Comparison of ENCODE assay signal across 8 mouse cellular contexts in the genomic region with DNA sequence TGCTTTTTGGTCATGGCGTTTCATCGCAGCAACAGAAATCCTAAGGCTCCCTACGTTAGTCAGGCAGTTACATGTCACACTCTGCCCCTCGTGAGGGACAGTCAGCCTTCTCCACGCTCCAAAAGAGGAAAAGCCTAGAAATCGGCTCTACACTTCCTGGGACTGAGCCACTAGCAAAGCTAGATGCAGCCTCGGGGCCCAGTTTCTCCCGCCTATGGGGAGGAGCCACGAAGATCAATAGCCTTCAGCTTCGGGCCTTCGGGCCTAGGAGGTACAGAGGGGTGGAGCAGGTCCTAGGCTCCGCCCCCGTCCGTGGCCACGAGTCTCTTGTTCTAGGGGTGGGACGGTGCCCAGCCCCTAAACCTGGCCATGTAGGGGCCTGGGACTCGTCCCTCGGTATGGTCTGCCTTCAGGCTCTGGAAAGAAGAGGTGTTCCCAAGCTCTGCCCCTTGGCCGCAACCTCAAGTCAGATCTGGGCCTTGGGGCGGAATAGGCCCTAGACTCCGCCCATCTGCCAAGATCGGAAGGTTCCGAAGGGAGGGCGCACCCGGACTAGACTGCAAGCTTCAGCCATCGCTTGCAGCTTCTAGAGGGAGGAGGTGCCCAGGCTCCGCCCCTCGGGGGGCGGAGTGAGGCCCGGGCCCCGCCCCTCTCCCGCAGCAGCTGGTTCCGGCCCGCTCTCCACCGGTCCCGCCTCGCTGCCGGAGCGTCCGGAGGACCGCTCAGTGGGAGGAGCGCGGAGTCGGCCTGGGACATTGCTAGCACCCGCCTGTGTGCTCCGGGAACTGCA. TPM values are rescaled to one million over a fixed set of nuclear protein-coding genes. Genes with fewer than 3 reads are reported as not detected.
DNase-seq lines count a peak whose midpoint lies in the region; ATAC-seq and TF ChIP-seq lines count a peak whose summit lies in the region.

TSS of gene Aco1 (plus strand) at position 339 of the 790 bp plus-strand sequence.

- peak within 1 kb of the TSS; percentile 74 for H3K4me2 ChIP-seq in forebrain, embryonic 13.5 days
- peak within 1 kb of the TSS; percentile 87 for H3K4me2 ChIP-seq in liver, postnatal 0 days (ENCODE audit: low read depth, low read length)
- peak within 1 kb of the TSS; percentile 61 for H3K4me2 ChIP-seq in neural tube, embryonic 14.5 days (ENCODE audit: low read depth, low read length)

- H3K36me3 ChIP-seq in ES-Bruce4 (ENCODE audit: control insufficient read depth, insufficient read depth, low read length, poor library complexity, severe bottlenecking): no peaks in the 10 kb centered on the region
- 0 out of 2 replicates have a peak, but pooled peaks cover 4% of the 10 kb centered on the region for H3K36me3 ChIP-seq in forebrain, embryonic 13.5 days (ENCODE audit: poor library complexity, severe bottlenecking)
- 0 out of 2 replicates have a peak, but pooled peaks cover 3% of the 10 kb centered on the region for H3K36me3 ChIP-seq in liver, postnatal 0 days (replicated peaks; ENCODE audit: insufficient read depth, low read length)
- no peaks in the 10 kb centered on the region for H3K36me3 ChIP-seq in neural tube, embryonic 14.5 days (ENCODE audit: control insufficient read depth, insufficient read depth, low read length)

- no peak for TF ChIP-seq CTCF in ES-Bruce4 (IDR thresholded peaks at IDR 0.05; ENCODE audit: low read depth, low read length)
- 0 out of 2 replicates have a peak, but pooled peaks have one; percentile 2 for TF ChIP-seq CTCF in liver, postnatal 0 days (IDR thresholded peaks at IDR 0.05; ENCODE audit: low read depth)

- H3K27ac ChIP-seq in ES-Bruce4 (ENCODE audit: insufficient read depth, low read length): peak within 1 kb of the TSS; percentile 70
- peak within 1 kb of the TSS; percentile 90 for H3K27ac ChIP-seq in forebrain, embryonic 13.5 days
- H3K27ac ChIP-seq in liver, postnatal 0 days (ENCODE audit: low read depth): peak within 1 kb of the TSS; percentile 92
- peak within 1 kb of the TSS; percentile 91 for H3K27ac ChIP-seq in neural tube, embryonic 14.5 days (ENCODE audit: low read depth, low read length)

- peak; percentile 40 for TF ChIP-seq POLR2A in ES-Bruce4 (IDR thresholded peaks at IDR 0.05; ENCODE audit: insufficient read depth, low read length)

- ATAC-seq in cerebellum, adult (ENCODE audit: insufficient number of reproducible peaks, low FRiP score, low TSS enrichment): peak; percentile 92
- ATAC-seq in forebrain, embryonic 13.5 days: peak; percentile 97
- ATAC-seq in liver, postnatal 0 days: peak; percentile 91
- peak; percentile 97 for ATAC-seq in neural tube, embryonic 14.5 days (ENCODE audit: low read depth)

- no peaks in the 10 kb centered on the region for H3K27me3 ChIP-seq in ES-Bruce4 (ENCODE audit: control insufficient read depth, insufficient read depth, low read length, poor library complexity, severe bottlenecking)
- no peaks in the 10 kb centered on the region for H3K27me3 ChIP-seq in forebrain, embryonic 13.5 days
- H3K27me3 ChIP-seq in liver, postnatal 0 days (ENCODE audit: insufficient read depth, low read length): no peaks in the 10 kb centered on the region
- H3K27me3 ChIP-seq in neural tube, embryonic 14.5 days (ENCODE audit: control insufficient read depth, insufficient read depth, low read length): no peaks in the 10 kb centered on the region

- intact Hi-C loops in heart, postnatal 10 days (cut with DNase I): no loop called here

- no peak for TF ChIP-seq EP300 in ES-Bruce4 (IDR thresholded peaks at IDR 0.05; ENCODE audit: insufficient read depth, low read depth, low read length)
- no peak for TF ChIP-seq EP300 in liver, postnatal 0 days (IDR thresholded peaks at IDR 0.05; ENCODE audit: low read depth)

- H3K9ac ChIP-seq in ES-Bruce4 (ENCODE audit: low read depth, poor library complexity, severe bottlenecking): peak within 1 kb of the TSS; percentile 78
- peak within 1 kb of the TSS; percentile 83 for H3K9ac ChIP-seq in forebrain, embryonic 13.5 days
- H3K9ac ChIP-seq in liver, postnatal 0 days (replicated peaks): peak within 1 kb of the TSS; percentile 89
- H3K9ac ChIP-seq in neural tube, embryonic 14.5 days (replicated peaks; ENCODE audit: low read depth, low read length): peak within 1 kb of the TSS; percentile 76

- DNase-seq in heart, postnatal 10 days: peak; percentile 95 to 97
- peak; percentile 95 for DNase-seq in large intestine, adult 2 months (ENCODE audit: low read depth, low spot score)
- DNase-seq in liver, postnatal 0 days: peak; percentile 95
- DNase-seq in testis, postnatal 10 days (ENCODE audit: low spot score): peak; percentile 96

- under 1% methylated on average over 38 of the region's 46 CpGs for WGBS in forebrain, embryonic 13.5 days
- WGBS in large intestine, adult 2 months: under 1% methylated on average over 46 of the region's 46 CpGs
- WGBS in liver, postnatal 0 days (ENCODE audit: insufficient replicate concordance): under 1% methylated on average over 45 of the region's 46 CpGs
- WGBS in neural tube, embryonic 14.5 days: under 1% methylated on average over 46 of the region's 46 CpGs

- no peaks in the 10 kb centered on the region for H3K9me3 ChIP-seq in ES-Bruce4 (replicated peaks; ENCODE audit: control insufficient read depth, insufficient read depth, low read length, poor library complexity, severe bottlenecking)
- H3K9me3 ChIP-seq in forebrain, embryonic 13.5 days (replicated peaks): no peaks in the 10 kb centered on the region
- no peaks in the 10 kb centered on the region for H3K9me3 ChIP-seq in liver, postnatal 0 days (ENCODE audit: low read length)
- H3K9me3 ChIP-seq in neural tube, embryonic 14.5 days (ENCODE audit: control insufficient read depth, low read length): no peaks in the 10 kb centered on the region

- H3K4me3 ChIP-seq in ES-Bruce4 (ENCODE audit: low read depth, low read length): peak within 1 kb of the TSS; percentile 84
- H3K4me3 ChIP-seq in forebrain, embryonic 13.5 days: peak within 1 kb of the TSS; percentile 83
- H3K4me3 ChIP-seq in liver, postnatal 0 days (ENCODE audit: low read depth, low read length): peak within 1 kb of the TSS; percentile 83
- peak within 1 kb of the TSS; percentile 93 for H3K4me3 ChIP-seq in neural tube, embryonic 14.5 days (ENCODE audit: low read depth, low read length)

- peaks cover 2% of the 10 kb centered on the region for H3K4me1 ChIP-seq in ES-Bruce4 (ENCODE audit: control insufficient read depth, insufficient read depth, low read length)
- peaks cover 23% of the 10 kb centered on the region for H3K4me1 ChIP-seq in forebrain, embryonic 13.5 days
- H3K4me1 ChIP-seq in liver, postnatal 0 days (ENCODE audit: insufficient read depth): peaks cover 29% of the 10 kb centered on the region
- peaks cover 12% of the 10 kb centered on the region for H3K4me1 ChIP-seq in neural tube, embryonic 14.5 days (ENCODE audit: control insufficient read depth, insufficient read depth, low read length)

RNA-seq across cellular contexts. Expression of gene Aco1, which starts in this region (rescaled TPM):
- polyA plus RNA-seq in ES-Bruce4 (2011; ENCODE audit: insufficient read depth, insufficient read length, low read depth, missing spikeins): 46.7 and 49.5 TPM in 2 replicates
- polyA plus RNA-seq in forebrain, embryonic 13.5 days (2015; fragmentation: Nextera tagmentation; extraction: Ambion mirVana): 50.7 and 55.9 TPM in 2 replicates
- total RNA-seq in heart, postnatal 10 days (2021): 10 to 100 TPM; 43.7 to 45.9 TPM
- polyA plus RNA-seq in large intestine, adult 2 months (2012; rRNA removed): 47.3 and 80.3 TPM in 2 replicates
- polyA plus RNA-seq in liver, postnatal 0 days (2015; fragmentation: Nextera tagmentation; extraction: Ambion mirVana): 40.1 and 41.1 TPM in 2 replicates
- 41.8 and 48.3 TPM in 2 replicates for polyA plus RNA-seq in neural tube, embryonic 14.5 days (2014; fragmentation: Nextera tagmentation; extraction: Ambion mirVana)

Comparison
In these comparisons a context has a peak if more than half of its experiments do, and no peak if none do; other contexts are left out.
1. Peak in every context shown above with its lines: DNase-seq, ATAC-seq, H3K4me3 ChIP-seq and H3K27ac ChIP-seq.